Mouse (Mus musculus): Measurements from ENCODE around the gene Max.

DNA sequence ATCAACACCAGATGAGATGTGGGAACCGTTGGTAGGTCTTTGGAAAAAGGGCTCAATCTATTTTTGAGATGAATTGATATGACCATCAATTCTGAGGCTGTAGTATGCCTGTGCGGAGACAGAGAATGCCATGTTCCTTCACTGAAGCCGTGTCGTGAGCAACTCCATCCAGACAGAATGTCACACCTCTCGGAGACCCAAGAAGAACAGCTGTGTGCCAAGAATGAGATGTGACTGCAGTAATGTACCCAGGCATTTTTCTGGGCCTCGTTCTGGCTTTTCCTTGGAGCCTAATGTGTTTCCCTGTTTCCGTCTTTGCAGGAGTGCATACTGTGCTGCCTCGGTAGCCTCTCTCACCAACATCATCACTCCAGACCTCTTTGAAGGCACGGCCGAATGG, 65.0 kb downstream of the Max start:
- no peak for TF ChIP-seq NRF1 (IDR thresholded peaks at IDR 0.05; ENCODE audit: insufficient read depth, low read depth, low read length, poor library complexity, severe bottlenecking)
- TF ChIP-seq TAL1 (IDR thresholded peaks at IDR 0.05; ENCODE audit: low read length), result no peak
- no peak for TF ChIP-seq UBTF (IDR thresholded peaks at IDR 0.05; ENCODE audit: borderline replicate concordance, insufficient read depth, low read depth, low read length)
- TF ChIP-seq ETS1 (IDR thresholded peaks at IDR 0.05; ENCODE audit: low read depth, low read length), result no peak

Measured in MEL (cell line).